Mouse (Mus musculus) spleen, postnatal 14 days (tissue): ENCODE measurements around the gene Plekha5.

Experiments used
- DNase-seq, 2 experiments: peaks; one replicate each; pipeline ENCODE4 v3.0.0; 2021 to 2022; ENCODE audit warnings: low spot score in 2 of 2

Plekha5 gene

DNA sequence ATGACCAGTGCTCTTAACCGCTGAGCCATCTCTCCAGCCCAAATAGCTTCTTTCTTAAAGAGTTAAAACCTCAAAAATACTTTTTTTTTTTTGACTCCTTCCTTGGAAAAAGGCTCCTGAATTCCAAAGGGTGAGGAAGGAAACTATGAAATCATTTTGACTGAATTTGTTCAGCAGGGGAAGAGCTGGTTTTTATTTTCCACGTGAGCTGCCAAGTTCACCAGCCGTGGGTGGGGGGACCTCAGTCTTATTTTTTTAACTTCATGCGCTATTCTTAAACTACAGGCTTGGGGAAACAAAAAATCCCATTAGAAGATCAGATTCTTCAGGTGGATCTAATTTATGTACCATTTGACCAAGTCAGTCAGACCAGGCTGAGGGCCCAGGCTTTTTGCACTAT is 187.4 kb downstream of the Plekha5 start:
- no peak for DNase-seq

DNA sequence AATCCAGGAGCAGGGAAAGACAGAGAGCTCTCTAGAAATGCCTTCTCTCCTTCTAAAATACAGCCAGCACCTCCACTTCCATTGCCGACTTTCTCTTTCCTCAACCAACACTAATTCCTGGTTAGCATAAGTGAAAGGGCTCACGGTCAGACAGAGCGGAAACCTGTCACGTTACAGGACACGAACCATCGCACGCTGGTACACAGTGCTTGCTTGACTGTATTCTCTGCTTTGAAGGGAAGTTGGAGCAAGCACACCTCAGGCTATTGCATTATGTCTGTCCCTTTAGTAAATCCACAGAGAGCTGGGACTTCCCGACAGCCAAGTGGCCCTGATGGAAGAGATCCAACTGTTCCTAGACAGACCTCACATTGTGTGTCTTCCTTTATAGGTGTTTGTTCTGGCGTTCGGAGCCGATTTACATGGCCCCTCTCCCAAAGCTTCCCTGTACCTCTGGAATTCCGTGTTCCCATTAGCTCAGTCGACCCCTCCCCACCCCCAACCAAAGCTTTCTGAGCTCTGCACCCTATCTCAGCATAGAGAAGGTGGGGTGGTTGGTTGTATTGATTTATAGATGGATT is 188.1 kb downstream of the Plekha5 start:
- no peak for DNase-seq

DNA sequence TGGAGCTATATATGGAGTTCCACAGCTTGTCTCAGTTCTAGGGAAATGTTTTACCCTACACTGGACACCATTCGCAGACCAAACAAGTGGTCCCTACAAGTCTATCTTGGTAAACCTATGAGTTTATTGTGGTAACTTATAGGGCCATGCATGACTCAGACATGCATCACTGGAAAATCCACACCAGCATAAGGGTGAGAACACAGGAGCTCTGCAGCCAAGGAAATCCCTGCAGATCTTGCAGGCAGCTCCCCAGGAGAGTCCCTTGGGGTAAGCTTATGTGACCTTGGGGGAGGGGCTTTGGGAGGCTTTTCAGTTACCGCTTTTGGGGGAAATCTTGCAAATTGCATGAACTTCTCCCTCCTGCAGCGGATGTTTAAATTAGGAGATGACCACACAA is 190.0 kb downstream of the Plekha5 start:
- no peak for DNase-seq

DNA sequence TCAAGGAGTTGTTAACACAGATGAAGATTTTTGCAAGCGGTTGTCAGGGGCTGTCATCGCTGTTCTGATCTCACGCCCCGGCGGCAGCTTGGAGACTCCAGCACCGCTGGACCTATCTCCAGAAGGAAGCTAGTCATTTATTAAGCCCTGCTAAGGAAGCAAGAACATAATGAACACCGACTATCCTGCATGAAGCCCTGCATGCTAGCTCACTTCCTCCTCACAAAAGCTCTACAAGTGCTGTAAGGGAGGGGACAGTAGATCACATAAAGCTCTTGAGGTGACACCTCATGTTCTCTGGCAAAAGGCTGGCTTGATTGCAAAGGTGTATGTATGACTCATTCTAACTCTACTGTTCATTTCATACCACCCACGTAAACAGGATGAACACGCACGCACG is 190.9 kb downstream of the Plekha5 start:
- DNase-seq = no peak

DNA sequence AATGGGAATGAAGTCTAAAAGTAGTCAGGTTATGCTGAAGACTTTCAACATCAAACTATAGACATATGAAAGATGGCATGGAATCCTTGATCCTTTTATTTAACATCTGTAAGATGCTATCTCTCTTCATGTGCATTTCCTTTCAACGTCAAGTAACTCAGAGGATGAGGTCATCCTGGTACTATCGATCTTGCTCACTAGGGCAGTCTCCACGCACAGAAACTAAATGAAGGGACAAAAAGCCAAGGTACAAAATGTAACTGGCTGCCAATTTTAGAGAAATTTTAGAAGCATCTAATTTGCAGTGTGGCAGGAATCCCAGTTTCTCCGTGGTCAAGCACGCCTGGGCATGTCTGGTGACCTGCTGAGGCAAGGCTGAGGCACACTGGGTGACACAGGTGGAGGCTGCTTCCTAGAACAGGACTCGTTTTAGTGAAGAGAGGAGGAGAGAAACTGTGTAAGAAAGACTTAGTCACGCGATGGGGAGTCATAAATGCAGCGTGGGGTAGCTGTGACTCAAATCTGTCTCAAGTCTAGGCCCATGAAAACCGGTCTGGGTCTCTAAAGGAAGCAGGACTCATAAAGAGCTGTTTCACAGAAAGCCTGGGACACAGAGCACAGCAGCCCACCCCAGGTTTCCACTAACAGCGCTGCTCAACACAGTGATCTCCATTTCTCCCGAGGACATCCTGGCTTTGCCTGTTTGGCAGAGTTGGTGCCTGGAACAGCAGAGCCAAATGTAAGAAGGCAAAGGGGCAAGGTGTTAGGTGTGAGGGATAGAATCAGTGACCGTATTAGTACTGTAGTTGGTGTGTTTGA is 196.9 kb downstream of the Plekha5 start:
- no peak for DNase-seq

DNA sequence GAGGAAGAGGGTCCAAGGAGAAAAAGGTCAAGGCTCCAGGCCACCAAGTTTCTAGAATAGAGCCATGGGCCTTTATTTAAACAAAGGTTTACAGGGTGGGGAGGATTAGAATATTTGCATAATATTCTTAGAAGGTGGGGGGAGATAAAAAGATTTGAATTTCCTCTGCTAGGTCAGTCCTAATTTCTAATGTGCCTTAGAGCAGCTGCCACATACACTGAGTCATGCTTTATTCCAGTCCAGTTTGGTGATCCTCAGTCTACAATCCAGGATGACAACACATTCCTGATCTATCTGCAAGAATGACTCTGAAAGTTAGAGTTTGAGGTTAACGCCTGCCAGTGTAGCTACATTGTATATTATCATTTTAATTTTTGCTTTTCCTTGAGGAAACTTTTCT is 197.8 kb downstream of the Plekha5 start:
- no peak for DNase-seq

DNA sequence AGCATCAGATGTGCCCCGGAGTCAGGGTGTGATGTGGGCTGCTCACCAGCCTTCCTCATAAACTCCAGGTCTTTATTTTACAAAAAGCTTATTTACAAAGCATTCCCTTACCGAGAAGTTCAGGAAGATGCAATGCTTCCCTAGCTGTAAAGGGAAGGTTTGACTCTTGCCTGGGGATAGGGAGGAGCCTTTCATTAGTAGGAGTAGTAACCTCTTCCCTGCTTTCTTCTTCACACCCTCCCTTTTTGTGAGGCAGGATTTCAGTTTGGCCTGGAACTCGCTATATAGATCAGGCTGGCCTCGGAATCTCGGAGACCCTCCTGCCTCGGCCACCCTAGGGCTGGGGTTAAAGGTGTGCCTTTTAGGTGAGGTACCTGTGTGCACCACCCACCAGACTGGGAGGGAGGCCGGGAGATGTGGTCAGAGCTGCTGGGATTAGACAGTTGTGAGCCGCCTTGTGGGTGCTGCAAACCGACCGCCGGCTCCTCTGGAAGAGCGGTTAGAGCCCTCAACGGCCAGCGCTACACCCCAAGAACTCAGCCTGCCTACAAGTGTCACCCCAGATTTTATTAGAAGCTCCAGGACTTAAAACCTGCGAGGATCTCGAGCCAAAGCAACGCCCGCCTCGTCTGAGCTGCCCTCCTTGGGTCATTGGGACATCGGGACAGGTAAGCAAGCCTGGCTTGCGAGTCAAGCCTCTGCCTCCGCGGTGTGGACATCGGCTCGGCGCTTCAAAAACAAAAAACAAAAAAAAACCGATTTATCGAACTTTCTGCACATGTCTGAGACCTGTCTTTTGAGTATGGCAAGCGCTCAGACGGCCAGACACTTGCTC is 198.8 kb downstream of the Plekha5 start, which contains the start of gene Aebp2:
Gene Aebp2 (plus strand): TSS at position 273 of the 835 bp plus-strand sequence.
- peak in 1 of 2 experiments; percentile 3 for DNase-seq

DNA sequence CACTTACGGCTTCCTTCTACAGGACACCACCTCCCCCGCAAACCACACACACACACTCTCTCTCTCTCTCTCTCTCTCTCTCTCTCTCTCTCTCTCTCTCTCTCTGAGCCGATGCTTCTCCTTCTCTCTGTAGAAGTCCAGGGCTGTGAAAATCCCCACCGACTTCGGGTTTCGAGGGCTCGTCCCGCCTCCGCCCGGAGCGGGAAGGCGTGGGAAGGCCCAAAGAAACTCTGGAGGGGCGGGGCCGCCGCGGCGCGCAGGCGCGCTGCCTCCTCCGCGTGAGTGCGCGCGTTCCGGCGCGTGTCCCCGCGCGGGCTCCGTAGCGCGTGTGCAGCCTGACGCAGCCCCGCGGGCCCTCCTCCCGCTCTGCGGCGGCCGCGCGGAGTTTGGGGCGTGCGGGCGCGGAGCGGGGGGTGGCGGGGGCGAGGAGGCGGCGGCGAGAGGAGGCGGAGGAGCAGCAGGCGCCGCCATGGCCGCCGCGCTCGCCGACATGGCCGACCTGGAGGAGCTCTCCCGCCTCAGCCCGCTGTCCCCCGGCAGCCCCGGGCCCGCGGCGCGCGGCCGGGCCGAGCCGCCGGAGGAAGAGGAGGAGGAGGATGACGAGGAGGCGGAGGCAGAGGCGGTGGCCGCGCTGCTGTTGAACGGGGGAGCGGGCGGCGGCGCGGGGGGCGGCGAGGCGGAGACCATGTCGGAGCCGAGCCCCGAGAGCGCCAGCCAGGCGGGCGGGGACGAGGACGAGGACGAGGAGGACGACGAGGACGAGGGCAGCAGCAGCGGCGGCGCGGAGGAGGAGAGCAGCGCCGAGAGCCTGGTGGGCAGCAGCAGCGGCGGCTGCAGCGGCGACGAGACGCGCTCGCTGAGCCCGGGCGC is 199.6 kb downstream of the Plekha5 start:
- peak; percentile 81 to 87 for DNase-seq

DNA sequence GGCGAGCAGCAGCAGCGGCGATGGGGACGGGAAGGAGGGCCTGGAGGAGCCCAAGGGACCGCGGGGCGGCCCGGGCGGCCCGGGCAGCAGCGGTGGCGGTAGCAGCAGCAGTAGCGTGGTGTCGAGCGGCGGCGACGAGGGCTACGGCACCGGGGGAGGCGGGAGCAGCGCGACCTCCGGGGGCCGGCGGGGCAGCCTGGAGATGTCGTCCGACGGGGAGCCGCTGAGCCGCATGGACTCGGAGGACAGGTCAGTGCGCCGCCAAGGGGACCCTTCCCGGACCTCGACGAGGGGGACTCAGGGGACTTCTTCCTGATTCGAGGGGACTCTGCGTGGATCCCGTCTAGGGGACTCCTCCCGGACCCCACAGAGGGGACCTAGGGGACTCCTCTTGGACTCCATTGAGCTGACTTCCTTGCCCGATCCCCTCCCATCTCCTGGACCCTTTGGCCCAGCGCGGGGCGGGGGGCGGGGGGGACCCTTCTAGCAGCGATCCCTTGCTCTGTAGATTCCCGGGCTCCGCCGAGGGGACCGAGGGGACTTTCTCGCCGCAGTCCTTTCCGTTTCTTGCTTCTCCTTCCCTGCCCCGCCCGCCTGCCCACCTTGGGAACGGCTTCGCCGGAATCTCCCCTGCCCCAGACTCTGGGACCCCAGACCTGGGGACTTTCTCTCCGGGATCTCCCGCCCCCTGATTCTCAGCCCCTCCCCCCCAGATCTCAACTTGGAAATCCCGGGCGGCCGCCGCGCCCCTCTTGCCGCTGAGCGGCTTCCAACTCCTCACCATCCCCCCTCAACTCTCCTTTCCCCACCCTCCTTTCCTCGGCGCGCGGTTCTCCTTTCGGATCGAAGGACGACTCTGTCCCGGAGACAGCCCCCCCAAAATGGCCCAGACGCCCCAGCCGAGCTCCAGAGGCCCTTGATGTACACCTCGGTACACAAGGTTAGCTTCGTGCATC is 200.5 kb downstream of the Plekha5 start:
- DNase-seq = peak; percentile 10 to 15

DNA sequence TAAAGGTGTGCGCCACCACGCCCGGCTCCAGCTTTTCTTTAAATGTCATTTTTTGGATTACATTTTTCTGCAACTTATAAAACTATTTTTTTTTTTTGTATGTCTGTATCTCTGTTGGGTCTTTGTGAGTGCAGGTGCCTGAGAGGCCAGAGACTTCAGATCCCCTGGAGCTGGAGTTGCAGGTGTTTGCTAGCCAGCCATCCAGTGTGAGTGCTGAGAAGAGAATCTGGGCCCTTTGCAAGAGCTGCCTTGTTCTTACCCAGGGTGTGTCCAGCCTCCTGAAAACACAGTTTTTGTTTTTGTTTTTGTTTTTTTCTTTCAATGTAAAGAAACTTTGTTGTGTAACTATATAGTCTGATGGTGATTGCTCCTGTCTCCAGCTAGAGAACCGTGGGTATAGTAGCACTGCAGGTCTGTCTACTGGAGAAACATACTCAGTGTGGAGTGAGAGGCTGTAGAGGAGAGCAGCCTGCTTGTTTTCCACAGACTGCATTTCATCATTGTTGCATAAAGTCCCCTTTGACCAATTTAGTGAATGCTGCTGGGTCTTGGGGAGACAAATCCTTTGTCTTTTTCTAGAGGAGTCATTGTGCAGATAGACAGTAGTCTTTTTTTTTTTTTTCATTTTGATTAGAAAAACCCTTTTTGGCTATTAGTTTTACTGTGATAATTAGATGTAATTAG is 205.5 kb downstream of the Plekha5 start:
- DNase-seq = no peak

DNA sequence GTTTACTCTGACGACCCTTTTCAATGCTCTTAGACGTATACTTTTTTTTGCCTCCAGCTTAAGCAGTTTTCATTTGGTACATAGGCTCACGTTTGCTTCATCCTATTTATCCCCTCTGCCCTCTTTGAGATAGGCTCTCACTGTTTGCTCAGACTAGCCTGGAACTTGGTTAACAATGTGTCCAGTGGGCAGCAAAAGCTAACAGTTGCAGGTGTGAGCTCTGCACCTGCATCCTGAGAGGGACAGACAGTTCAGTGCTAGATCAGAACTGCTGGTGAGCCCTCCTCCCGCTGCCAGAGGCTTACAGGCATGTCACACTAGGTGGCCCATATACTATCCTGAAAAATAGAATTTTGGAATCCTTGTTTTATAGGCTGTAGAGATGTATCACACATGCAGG is 206.5 kb downstream of the Plekha5 start:
- DNase-seq = no peak

DNA sequence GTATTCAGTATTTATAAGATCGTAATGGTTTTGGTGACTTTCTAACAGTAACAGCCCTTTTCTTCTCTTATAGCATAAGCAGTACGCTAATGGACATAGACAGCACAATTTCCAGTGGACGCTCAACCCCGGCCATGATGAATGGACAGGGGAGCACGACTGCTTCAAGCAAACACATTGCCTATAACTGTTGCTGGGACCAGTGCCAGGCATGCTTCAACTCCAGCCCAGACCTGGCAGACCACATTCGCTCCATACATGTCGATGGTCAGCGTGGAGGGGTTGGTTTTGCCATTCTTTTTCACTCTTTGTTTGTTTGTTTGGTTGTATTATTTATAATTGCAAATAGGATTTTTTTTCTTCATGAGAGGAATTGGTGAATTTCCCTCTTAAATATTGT is 209.8 kb downstream of the Plekha5 start:
- DNase-seq = no peak

DNA sequence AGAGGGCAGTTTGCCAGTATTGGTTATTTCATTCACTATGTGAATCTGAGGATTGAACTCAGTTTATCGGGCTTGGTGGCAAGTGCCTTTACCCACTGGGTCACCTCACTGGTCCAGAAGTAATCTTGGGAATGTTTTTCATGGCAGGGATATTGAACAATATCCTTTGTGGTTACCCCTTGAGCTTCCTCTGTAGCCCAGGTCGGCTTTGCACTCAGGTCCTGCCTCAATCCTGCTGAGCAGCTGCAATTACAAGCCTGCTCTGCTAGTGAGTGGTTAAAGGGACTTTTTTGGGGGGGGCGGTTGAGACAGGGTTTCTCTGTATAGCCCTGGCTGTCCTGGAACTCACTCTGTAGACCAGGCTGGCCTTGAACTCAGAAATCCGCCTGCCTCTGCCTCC is 212.4 kb downstream of the Plekha5 start:
- no peak for DNase-seq

DNA sequence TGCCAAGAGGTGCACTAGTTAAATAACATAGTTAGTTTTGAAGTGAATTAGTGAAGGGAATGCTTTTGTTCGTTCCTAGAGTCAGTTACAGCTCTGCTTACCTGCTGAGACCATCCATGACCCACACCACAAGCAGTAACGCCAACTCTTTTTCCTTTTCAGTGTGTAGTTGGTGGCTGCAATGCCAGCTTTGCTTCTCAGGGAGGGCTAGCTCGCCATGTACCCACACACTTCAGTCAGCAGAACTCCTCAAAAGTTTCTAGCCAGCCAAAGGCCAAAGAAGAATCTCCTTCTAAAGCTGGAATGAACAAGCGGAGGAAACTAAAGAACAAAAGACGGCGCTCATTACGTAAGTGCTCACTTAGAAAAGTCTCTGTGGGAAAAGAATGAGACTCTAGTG is 218.2 kb downstream of the Plekha5 start:
- no peak for DNase-seq

DNA sequence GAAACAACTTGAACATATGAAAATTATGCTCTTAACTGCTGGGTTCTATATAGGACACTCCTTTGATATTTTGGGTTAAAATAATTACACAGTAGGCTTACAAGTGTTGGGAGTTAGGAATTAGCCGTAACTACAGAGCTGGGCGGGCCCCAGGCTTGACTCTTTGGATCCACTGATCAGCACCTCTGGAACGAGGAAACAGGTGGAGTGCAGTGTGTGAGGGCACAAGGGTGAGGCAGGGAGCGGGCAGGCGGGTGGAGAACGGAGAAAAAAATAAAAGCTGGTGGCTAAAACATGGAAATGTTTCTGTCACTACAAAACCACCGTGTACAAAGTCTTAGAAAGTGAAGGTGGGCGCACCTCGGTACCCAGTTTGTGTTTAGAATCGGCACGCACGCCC is 218.8 kb downstream of the Plekha5 start:
- no peak for DNase-seq

DNA sequence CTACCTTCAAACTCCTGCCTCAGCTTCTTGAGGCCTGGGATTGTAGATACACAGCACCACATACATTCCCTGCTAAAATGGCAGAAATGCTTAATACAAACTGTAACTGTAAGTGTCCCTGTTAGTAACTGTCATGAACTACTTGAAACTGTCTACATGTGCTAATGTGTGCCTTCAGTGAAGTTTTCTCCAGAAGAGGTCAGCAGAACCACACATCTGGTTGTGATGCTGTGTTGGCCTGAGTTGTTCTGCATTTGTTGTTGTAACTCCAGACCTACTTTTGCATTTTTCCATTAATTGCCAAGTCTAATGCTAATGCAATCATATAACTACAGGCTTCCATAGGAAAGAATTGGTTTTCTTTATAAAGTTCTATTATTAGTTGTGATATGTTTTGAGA is 222.1 kb downstream of the Plekha5 start:
- no peak for DNase-seq
